Mouse (Mus musculus) frontal cortex, adult (tissue): ENCODE measurements around the gene Wdr25.

ENCODE experiments used
- ATAC-seq: cut with Nextera tagmentation; 2 replicates; pipeline ENCODE4 v1.9.2; 2017; ENCODE audit warnings: mild to moderate bottlenecking, moderate library complexity, mixed read lengths; ENCODE audit not compliant: low TSS enrichment

The Wdr25 gene

DNA sequence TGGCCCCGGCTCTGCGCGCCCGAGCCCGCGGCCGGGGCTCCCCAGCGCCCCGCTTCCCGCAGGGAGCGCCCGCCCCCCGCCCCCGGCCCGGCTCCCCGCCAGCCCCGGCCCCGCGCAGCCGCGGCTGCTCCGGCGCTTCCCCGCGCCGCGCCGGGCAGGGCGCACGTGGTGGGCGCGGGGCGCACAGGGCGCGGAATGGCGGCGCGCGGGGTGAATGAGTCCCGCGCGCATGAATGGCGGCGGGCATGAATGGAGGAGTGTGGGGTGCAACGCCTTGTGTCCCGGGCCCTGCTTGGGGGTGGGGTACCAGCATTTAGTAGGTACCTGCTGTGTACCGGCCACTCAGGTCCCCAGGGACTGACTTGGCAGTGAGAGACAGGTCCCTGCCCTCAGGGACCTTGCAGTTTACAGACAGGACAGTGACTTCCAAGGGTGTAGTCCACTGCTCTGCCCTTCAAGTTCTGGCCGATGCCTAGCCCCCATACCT lies 174.8 kb downstream of the Wdr25 start, which contains the start of gene Begain:
TSS of gene Begain (minus strand) at position 51 of the 487 bp plus-strand sequence.
- ATAC-seq: no peak

DNA sequence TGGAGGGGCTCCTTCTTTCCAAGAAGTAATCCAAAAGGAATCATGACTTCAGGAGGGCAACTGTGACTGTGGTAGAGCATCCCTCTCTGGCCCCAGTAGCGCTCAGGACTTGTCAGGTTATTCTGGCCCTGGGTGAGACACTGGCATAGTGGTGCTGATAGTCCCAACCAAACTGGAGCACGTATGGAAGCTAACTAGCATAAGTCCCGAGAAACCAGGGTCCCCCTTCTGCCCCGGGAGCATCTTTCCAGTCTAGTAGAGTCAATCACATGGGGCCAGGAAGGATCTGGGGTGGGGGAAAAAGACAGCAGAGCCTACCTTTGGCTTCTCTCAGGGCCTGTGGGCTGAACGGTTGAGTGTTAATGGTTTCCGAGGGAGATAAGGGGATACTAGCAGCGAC lies 175.3 kb downstream of the Wdr25 start:
- no peak for ATAC-seq

DNA sequence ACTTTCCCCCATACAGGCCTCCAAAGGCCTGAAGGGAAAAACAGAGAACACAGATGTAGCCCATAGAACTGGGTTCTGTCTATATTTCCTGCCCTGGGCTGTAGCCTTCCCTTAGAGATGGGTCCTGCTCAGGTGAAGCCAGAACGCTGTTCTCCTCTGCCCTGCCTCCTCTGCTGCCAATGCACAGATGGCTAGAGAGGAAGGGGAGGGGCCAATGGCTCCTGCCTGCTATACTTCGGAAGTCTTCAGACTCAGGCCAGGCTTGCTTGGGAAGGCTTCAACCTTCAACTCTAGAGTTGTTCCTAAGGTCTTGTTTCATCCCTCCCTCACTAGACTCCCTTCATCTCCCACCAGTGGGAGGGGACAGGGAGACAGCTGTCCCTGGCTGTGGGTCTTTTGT lies 176.3 kb downstream of the Wdr25 start:
- ATAC-seq: no peak

DNA sequence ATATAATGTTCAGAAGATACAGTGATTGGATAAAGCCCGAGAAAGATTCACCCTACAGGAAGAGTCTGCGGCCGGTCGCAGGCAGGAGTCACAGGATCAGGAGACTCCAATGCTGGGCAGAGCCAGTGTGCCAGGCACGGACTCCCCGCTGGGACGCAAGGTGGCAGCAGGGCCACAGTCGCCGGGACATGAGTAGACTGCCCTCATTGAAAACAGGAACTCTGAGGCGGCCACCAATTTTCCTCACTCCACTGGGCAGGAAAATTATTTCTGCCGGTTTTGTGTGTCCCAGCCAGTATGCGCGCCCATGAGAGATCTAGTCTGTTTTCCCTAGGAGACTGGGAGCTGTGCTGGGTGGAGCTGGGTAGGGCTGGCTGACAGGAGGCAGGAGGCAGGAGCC lies 177.8 kb downstream of the Wdr25 start:
- no peak for ATAC-seq

DNA sequence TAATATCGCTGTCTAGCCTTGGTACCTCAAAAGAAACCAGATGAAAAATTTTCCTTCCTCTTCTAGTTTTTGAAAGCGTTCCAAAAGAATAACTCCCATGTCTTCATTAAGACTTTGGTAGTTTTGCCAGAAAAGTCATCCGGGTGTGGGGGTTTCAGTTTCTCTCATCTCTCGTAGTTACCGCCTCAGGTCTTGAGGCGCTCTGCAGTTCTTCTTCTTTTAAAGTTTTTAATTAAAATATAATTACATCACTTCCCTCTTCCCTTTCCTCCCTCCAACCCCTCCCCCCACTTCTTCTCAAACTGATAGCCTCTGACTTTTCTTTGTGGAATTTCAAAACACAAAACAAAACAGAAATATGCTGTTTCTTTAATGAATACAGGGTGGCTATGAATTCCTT lies 180.7 kb downstream of the Wdr25 start:
- no peak for ATAC-seq

DNA sequence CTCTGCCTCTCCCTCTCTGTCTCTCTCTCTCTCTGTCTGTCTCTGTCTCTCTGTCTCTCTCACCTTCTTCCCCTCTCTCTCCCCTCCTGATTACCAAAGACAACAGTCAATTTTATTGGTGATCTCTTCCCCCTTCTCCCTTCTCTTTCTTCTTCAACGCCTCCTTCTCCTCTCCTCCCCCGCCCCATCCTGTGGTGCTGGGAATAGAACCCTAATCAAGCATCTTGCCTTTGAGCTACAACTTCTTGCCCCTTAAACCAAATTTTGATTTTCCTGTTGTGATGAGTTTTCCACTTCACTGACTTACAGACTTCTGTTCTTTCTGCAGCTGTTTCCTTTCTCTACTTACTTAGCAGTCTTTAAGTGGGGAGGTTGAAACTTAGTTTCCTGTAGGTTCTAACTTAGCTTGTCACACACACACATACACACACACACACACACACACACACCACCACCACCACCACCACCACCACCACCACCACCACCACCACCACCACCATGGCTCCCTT lies 181.4 kb downstream of the Wdr25 start:
- ATAC-seq: no peak

DNA sequence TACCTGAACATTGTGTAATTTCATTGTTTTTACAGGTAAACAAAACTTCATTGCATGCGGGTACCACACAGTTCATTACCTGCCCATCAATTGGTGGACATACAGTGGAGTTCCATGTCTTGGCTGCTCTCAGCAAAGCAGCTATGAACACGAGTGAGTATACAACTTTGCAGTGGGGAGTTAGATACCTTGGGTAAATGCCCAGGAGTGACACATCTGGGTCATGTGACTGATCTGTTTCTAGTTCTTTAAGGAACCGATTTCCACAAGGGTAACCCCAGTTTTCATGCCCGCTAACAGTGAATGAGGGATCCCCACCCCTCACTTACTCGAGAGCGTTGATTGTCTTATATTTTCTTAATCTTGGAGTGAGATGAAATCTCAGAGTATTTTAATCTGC lies 183.6 kb downstream of the Wdr25 start:
- ATAC-seq: no peak
